Mouse (Mus musculus) megakaryocyte, adult 5-6 weeks (primary cell): ENCODE data around the gene Gm4881. TPM values are rescaled to one million over a fixed set of nuclear protein-coding genes. Genes with fewer than 3 reads are reported as not detected.

ENCODE experiments used
- total RNA-seq, 2 experiments: library from RNA; stranded (forward) in 1 of 2; stranded (reverse) in 1 of 2; fragments of 153-499, 151-499 nt in 1 of 2; fragments of 221-1000, 200-1000 nt in 1 of 2; gene quantifications; 2 replicates each; pipeline versions ENCODE4 v1.2.3 to v1.2.4; 2015 to 2017

Gm4881 gene
- total RNA-seq, 2 experiments from 2014 or later, result not detected

Other genes with a start within 250 kb of the Gm4881 start
- gene BC049730, start 235.3 kb downstream of the Gm4881 start, total RNA-seq (2015), result not detected in 2 replicates
- gene BC049730, start 235.3 kb downstream of the Gm4881 start, total RNA-seq (2017), result not detected in 2 replicates
- not detected in 2 replicates for gene Gm4763, start 217.6 kb downstream of the Gm4881 start, total RNA-seq (2015)
- gene Gm4763, start 217.6 kb downstream of the Gm4881 start, total RNA-seq (2017), result 0.24 TPM in 1 of 2 replicates, not detected in the other
- gene Cd177, start 184.2 kb downstream of the Gm4881 start, total RNA-seq (2015), result 170 and 199 TPM in 2 replicates
- 392 and 399 TPM in 2 replicates for gene Cd177, start 184.2 kb downstream of the Gm4881 start, total RNA-seq (2017)
- 44.7 and 45.0 TPM in 2 replicates for gene Ceacam10, start 167.3 kb downstream of the Gm4881 start, total RNA-seq (2015)
- 43.5 and 48.5 TPM in 2 replicates for gene Ceacam10, start 167.3 kb downstream of the Gm4881 start, total RNA-seq (2017)
- gene Gm9844, start 82.3 kb downstream of the Gm4881 start, total RNA-seq (2015), result 9.6 and 10.0 TPM in 2 replicates
- 40.8 and 73.5 TPM in 2 replicates for gene Gm9844, start 82.3 kb downstream of the Gm4881 start, total RNA-seq (2017)
- not detected in 2 replicates for gene Lypd4, start 74.6 kb downstream of the Gm4881 start, total RNA-seq (2015)
- not detected in 2 replicates for gene Lypd4, start 74.6 kb downstream of the Gm4881 start, total RNA-seq (2017)
- gene Dmrtc2, start 74.4 kb downstream of the Gm4881 start, total RNA-seq (2015), result not detected in 2 replicates
- not detected in 2 replicates for gene Dmrtc2, start 74.4 kb downstream of the Gm4881 start, total RNA-seq (2017)
- 1,493 and 1,909 TPM in 2 replicates for gene Rps19, start 60.1 kb downstream of the Gm4881 start, total RNA-seq (2015)
- 575 and 756 TPM in 2 replicates for gene Rps19, start 60.1 kb downstream of the Gm4881 start, total RNA-seq (2017)
- 0.64 and 1.0 TPM in 2 replicates for gene Cd79a, start 47.1 kb downstream of the Gm4881 start, total RNA-seq (2015)
- 0.18 and 0.24 TPM in 2 replicates for gene Cd79a, start 47.1 kb downstream of the Gm4881 start, total RNA-seq (2017)
- gene Arhgef1, start 41.6 kb downstream of the Gm4881 start, total RNA-seq (2015), result 142 and 156 TPM in 2 replicates
- gene Arhgef1, start 41.6 kb downstream of the Gm4881 start, total RNA-seq (2017), result 116 and 142 TPM in 2 replicates
- gene Rabac1, start 28.3 kb upstream of the Gm4881 start, total RNA-seq (2015), result 85.5 and 102 TPM in 2 replicates
- gene Rabac1, start 28.3 kb upstream of the Gm4881 start, total RNA-seq (2017), result 73.1 and 79.3 TPM in 2 replicates
- 126 and 128 TPM in 2 replicates for gene Atp1a3, start 61.5 kb upstream of the Gm4881 start, total RNA-seq (2015)
- 61.6 and 106 TPM in 2 replicates for gene Atp1a3, start 61.5 kb upstream of the Gm4881 start, total RNA-seq (2017)
- 1.1 and 1.6 TPM in 2 replicates for gene Grik5, start 127.9 kb upstream of the Gm4881 start, total RNA-seq (2015)
- 2.0 and 2.6 TPM in 2 replicates for gene Grik5, start 127.9 kb upstream of the Gm4881 start, total RNA-seq (2017)
- gene Zfp574, start 128.1 kb upstream of the Gm4881 start, total RNA-seq (2015), result 6.7 and 6.8 TPM in 2 replicates
- 6.8 and 7.2 TPM in 2 replicates for gene Zfp574, start 128.1 kb upstream of the Gm4881 start, total RNA-seq (2017)
- gene Pou2f2, start 235.2 kb upstream of the Gm4881 start, total RNA-seq (2015), result 30.1 and 31.6 TPM in 2 replicates
- 5.2 and 6.1 TPM in 2 replicates for gene Pou2f2, start 235.2 kb upstream of the Gm4881 start, total RNA-seq (2017)